Mouse (Mus musculus): Measurements from ENCODE around the gene Cx3cr1. TPM values are rescaled to one million over a fixed set of nuclear protein-coding genes. Genes with fewer than 3 reads are reported as not detected.

Cx3cr1 gene
- polyA plus RNA-seq, 1 experiment = 0.01 TPM

DNA sequence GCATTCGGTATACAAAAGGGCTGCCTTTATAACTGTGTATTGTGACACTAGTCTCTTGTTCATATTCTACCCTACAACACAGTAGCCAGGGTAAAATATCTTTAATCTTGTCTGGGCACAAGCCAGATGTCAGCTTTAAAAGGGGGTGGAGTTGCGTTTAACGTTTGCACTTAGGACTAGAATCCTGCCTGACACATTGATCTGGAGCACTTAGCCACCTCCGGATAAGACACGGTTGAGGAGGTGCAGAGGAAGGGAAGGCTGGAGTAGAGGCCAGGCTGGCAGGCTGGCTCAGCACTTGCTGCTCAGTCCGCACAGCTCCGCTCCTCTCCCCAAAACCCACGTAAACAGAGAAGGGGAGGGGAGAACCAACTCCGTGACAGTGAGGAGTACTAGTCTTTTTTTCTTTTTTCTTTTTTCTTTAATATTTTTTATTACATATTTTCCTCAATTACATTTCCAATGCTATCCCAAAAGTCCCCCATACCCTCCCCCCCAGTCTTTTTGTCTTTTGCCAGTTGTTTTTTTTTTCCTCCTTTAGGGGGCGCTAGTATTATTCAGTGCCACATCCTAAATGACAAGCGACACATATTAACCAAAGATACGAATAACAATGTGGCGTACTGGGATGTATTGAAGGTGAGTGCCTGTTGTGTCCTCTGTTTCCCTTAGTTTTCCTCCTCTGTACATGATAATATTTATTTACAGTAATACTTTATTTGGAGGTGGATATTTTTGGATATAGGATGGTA, 156.4 kb downstream of the Cx3cr1 start:
- Histone ChIP-seq H3K27me3 (ENCODE audit: control insufficient read depth) (no peaks in the 10 kb centered on the region), H3K36me3 (ENCODE audit: control insufficient read depth) (peaks cover 96% of the 10 kb centered on the region), H3K4me1 (ENCODE audit: control insufficient read depth) (no peaks in the 10 kb centered on the region), H3K9me3 (ENCODE audit: control insufficient read depth, low read length) (no peaks in the 10 kb centered on the region), H3K4me3 (replicated peaks) (no peak overlapping the region)
- TF ChIP-seq TAL1 (IDR thresholded peaks at IDR 0.05; ENCODE audit: low read length) (no peak), GATA1 (IDR thresholded peaks at IDR 0.05; ENCODE audit: low read length) (no peak)

DNA sequence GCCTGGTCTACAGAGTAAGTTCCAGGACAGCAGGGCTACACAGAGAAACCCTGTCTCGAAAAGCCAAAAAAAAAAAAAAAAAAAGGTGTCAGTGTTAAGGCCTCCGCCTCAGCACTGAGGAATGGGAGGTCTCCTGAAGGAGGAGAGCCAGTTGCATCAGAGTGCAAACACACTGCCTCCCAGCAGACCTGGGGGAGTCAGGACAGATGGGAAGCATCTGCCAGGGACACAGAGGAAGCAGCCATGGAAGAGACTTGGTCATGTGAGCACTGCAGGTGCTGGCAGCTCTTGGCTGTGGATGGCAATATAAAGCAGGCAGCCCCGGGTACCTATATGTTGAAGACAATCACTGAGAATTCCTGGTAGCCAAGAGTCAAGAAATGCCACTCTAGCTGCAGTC, 159.7 kb downstream of the Cx3cr1 start:
- peaks cover 99% of the 10 kb centered on the region for H3K36me3 ChIP-seq (ENCODE audit: control insufficient read depth)
- no peak for TF ChIP-seq GATA1 (IDR thresholded peaks at IDR 0.05; ENCODE audit: low read length)
- no peak for TF ChIP-seq TAL1 (IDR thresholded peaks at IDR 0.05; ENCODE audit: low read length)
- no peaks in the 10 kb centered on the region for H3K4me1 ChIP-seq (ENCODE audit: control insufficient read depth)
- no peaks in the 10 kb centered on the region for H3K27me3 ChIP-seq (ENCODE audit: control insufficient read depth)
- no peak overlapping the region for H3K4me3 ChIP-seq (replicated peaks)
- H3K9me3 ChIP-seq (ENCODE audit: control insufficient read depth, low read length) = no peaks in the 10 kb centered on the region

DNA sequence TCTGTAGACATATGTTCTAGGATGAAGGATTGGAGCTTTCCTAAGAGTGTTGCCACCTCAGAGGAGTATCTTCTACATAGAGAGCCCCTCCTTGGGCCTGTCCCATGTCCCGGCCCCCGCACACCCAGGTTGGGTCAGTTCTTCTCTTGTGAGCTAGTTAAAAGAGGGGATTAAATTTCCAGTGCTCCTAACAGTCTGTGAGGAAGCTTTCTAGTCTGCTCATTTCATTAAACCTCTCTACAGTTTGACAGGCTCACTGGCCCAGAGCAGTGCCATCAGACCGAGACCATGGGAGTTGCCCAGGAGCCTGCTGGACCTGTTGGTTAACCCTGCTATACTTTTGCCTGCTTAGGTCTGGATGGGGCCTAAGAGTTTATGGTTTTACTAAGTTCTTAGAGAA, 161.0 kb downstream of the Cx3cr1 start:
- H3K9me3 ChIP-seq (ENCODE audit: control insufficient read depth, low read length) = no peaks in the 10 kb centered on the region
- peaks cover 99% of the 10 kb centered on the region for H3K36me3 ChIP-seq (ENCODE audit: control insufficient read depth)
- H3K27me3 ChIP-seq (ENCODE audit: control insufficient read depth) = no peaks in the 10 kb centered on the region
- H3K4me1 ChIP-seq (ENCODE audit: control insufficient read depth) = no peaks in the 10 kb centered on the region
- TF ChIP-seq GATA1 (IDR thresholded peaks at IDR 0.05; ENCODE audit: low read length) = no peak
- TF ChIP-seq TAL1 (IDR thresholded peaks at IDR 0.05; ENCODE audit: low read length) = no peak
- H3K4me3 ChIP-seq (replicated peaks) = no peak overlapping the region

DNA sequence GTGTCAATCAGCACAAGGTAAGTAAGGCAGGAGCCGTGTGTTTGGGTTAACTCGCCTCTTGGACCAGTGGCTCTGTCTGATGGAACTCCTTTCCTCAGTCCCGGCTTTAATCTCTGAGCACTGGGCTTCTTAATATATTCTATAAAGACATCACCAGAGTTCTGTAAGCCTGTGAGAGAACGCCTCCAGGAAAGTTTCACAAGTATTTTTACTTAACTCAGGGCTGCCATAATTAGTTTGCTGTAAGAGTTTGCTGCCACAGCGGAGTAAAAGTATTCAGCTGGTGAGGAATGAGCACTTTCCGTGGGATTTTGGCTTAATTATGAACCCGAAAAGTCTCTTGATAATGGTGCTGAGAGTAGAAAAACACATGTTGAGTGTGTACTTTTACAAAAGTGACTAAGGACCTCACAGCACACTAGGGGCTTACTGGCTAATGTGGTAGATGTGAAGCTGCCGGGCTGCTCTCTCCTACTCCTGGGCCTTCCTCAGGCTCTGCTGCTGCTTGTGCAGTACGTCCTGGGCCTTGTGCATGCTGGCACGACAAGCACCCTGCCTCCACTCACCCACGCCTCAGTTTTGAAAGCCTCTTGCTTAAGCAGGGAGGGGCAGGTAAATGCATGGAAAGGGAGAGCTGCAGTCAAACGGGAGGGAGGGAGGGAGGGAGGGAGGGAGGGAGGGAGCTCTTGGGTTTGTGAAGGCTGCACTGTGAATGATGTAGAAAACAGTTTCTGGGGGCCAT, 167.1 kb downstream of the Cx3cr1 start:
- no peaks in the 10 kb centered on the region for H3K27me3 ChIP-seq (ENCODE audit: control insufficient read depth)
- no peak overlapping the region for H3K4me3 ChIP-seq (replicated peaks)
- H3K4me1 ChIP-seq (ENCODE audit: control insufficient read depth) = no peaks in the 10 kb centered on the region; the same call in 1 of the 2 replicates
- peaks cover 74% of the 10 kb centered on the region for H3K36me3 ChIP-seq (ENCODE audit: control insufficient read depth)
- no peaks in the 10 kb centered on the region for H3K9me3 ChIP-seq (ENCODE audit: control insufficient read depth, low read length)
- TF ChIP-seq GATA1 (IDR thresholded peaks at IDR 0.05; ENCODE audit: low read length) = no peak
- no peak for TF ChIP-seq TAL1 (IDR thresholded peaks at IDR 0.05; ENCODE audit: low read length)

DNA sequence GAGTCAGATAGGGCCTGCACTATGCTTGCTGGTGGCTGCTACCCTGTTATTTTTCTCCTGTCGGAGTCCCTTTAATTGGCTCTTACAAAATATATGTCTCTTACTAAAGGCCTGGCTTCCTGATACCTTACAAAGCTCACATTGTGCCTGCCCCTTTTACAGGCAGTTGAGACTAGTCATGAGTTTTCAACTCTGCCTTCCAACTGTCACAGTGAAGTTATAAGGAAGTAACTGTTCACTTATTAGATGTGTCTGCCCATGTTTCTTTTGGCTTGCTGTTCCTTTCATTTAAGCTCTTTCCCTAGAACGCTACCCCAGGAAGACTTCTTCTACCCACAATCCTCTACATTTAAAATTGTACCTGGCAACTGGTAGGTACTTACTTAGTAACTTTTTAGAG, 170.2 kb downstream of the Cx3cr1 start:
- peaks cover 48% of the 10 kb centered on the region for H3K36me3 ChIP-seq (ENCODE audit: control insufficient read depth)
- H3K27me3 ChIP-seq (ENCODE audit: control insufficient read depth) = no peaks in the 10 kb centered on the region
- TF ChIP-seq GATA1 (IDR thresholded peaks at IDR 0.05; ENCODE audit: low read length) = no peak
- no peak for TF ChIP-seq TAL1 (IDR thresholded peaks at IDR 0.05; ENCODE audit: low read length)
- H3K4me3 ChIP-seq (replicated peaks) = no peak overlapping the region
- peaks cover 18% of the 10 kb centered on the region for H3K4me1 ChIP-seq (ENCODE audit: control insufficient read depth)
- no peaks in the 10 kb centered on the region for H3K9me3 ChIP-seq (ENCODE audit: control insufficient read depth, low read length)

DNA sequence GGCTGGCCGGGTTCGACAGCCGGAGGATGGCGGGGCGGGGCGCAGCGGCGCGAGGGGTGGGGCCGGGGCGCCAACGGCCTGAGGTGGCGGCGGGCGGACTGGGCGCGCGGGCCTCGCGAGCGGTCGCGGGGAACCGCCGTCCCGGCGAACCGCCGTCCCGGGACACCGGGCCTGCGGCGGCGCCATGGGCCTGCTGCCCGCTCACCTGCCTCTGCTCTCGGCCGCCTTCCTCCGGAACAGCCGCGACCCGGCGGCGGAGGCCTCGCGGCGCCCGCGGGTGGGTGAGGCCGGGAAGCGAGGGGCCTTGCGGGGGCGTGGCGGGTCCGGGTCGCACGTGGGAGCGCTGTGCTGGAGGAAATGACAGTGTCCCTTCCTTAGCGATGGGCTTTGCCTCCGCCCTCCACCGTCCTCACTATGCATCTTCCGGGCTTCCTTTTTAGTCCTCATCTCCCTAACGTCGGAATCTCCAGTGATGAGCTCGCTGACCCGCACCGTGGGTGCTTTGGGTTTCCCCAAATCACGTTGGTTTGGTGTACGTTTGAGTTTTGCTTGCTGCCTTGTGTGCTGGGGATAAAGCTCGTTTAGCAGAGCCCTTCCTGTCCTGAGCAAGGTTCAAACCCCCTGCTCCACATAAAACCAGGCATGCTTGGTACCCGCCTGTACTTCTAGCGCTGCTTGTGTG, 174.5 kb downstream of the Cx3cr1 start:
- TF ChIP-seq GATA1 (IDR thresholded peaks at IDR 0.05; ENCODE audit: low read length) (no peak), TAL1 (IDR thresholded peaks at IDR 0.05; ENCODE audit: low read length) (no peak)

DNA sequence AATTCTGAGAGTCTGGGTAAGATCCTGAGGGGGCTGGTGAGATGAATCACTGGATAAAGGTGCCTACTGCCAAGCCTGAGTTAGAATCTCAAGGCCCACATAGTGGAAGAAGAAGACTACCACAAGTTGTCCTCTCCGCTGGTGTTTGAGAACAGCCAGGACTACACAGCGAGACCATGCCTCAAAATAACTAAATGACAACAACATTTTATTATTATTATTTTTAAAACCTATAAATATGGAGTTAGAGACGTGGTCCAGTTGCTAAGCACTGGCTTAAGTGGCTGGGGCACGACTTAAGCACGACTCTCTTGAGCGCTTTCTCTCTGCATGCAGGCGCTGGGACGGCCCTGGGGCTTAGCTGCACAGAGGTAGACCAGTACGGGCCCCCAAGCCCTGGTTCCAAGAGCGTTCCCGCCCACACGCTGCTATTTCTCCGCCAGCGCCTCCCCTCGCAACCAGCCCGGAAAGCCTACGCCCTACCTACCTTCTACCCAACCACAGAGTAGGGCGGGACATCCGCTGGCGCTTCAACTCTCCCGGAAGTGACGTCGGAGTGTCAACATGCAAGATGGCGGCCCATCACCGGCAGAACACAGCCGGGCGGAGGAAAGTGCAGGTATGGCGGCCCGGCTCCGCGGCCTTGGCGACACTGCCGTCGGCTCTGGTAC, 175.2 kb downstream of the Cx3cr1 start, which contains the start of gene Wdr48:
Wdr48 (plus strand) TSS at position 540 of the 671 bp plus-strand sequence.
- TF ChIP-seq GATA1 (IDR thresholded peaks at IDR 0.05; ENCODE audit: low read length) (no peak), TAL1 (IDR thresholded peaks at IDR 0.05; ENCODE audit: low read length) (no peak)
- H3K27me3 ChIP-seq (ENCODE audit: control insufficient read depth) = no peaks in the 10 kb centered on the region
- H3K9me3 ChIP-seq (ENCODE audit: control insufficient read depth, low read length) = peaks cover 4% of the 10 kb centered on the region
- H3K4me1 ChIP-seq (ENCODE audit: control insufficient read depth) = peaks cover 29% of the 10 kb centered on the region
- H3K4me3 ChIP-seq (replicated peaks) = peak within 1 kb of the TSS; percentile 96
- peaks cover 14% of the 10 kb centered on the region for H3K36me3 ChIP-seq (ENCODE audit: control insufficient read depth)

More for the DNA sequence above, 174.5 kb downstream of the Cx3cr1 start:
- Histone ChIP-seq H3K9me3 (ENCODE audit: control insufficient read depth, low read length) (peaks cover 4% of the 10 kb centered on the region), H3K4me1 (ENCODE audit: control insufficient read depth) (peaks cover 29% of the 10 kb centered on the region), H3K27me3 (ENCODE audit: control insufficient read depth) (no peaks in the 10 kb centered on the region), H3K36me3 (ENCODE audit: control insufficient read depth) (peaks cover 17% of the 10 kb centered on the region), H3K4me3 (replicated peaks) (peak overlapping the region; percentile 96)

DNA sequence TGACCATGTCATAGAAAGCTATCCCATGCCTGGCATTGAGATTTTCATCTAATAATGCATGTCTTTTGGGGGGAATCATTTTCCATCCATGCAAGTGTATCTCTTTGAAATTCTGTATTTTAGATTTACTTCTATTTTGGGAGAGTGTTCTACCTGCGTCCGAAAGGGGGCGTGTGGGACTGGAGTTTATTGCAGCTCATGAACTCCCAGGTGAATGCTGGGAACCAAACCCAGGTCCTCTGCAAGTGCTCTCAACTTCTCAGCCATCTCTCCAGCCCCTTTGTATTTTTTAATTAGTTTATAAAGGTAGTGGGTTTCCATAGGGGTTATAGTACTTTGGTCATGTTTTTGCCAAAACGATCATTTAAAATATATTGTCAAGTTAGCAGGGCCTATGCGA, 175.8 kb downstream of the Cx3cr1 start:
- Histone ChIP-seq H3K9me3 (ENCODE audit: control insufficient read depth, low read length) (peaks cover 4% of the 10 kb centered on the region), H3K36me3 (ENCODE audit: control insufficient read depth) (peaks cover 10% of the 10 kb centered on the region), H3K4me1 (ENCODE audit: control insufficient read depth) (peaks cover 29% of the 10 kb centered on the region), H3K27me3 (ENCODE audit: control insufficient read depth) (no peaks in the 10 kb centered on the region), H3K4me3 (replicated peaks) (peak overlapping the region; percentile 96)
- TF ChIP-seq TAL1 (IDR thresholded peaks at IDR 0.05; ENCODE audit: low read length) (no peak), GATA1 (IDR thresholded peaks at IDR 0.05; ENCODE audit: low read length) (no peak)
